Mouse (Mus musculus) kidney, postnatal 0 days (tissue): ENCODE measurements around the gene Spesp1. TPM values are rescaled to one million over a fixed set of nuclear protein-coding genes. Genes with fewer than 3 reads are reported as not detected.
A peak's percentile ranks its signal among the peaks of the same experiment; 100 is the strongest.

ENCODE experiments used
- ATAC-seq: fragments of 200-750 bp; cut with Nextera tagmentation; replicated peaks from 2 replicates; pipeline ENCODE4 v1.8.0; 2017; ENCODE audit warnings: low read depth, moderate number of reproducible peaks, moderate TSS enrichment, moderate library complexity; ENCODE audit not compliant: low FRiP score
- DNase-seq: peaks from one replicate; pipeline ENCODE4 v3.0.0-alpha.2; 2016; ENCODE audit warnings: low spot score
- H3K27ac ChIP-seq: fragments of 300-500 bp; sonication (generic); 2 replicates; pipeline ENCODE4 v1.5.1; 2014; ENCODE audit warnings: mild to moderate bottlenecking
- H3K27me3 ChIP-seq: fragments of 300-500 bp; sonication (generic); 2 replicates; pipeline ENCODE4 v1.6.1; 2014; ENCODE audit warnings: low read length, mixed read lengths; ENCODE audit not compliant: insufficient read depth
- H3K36me3 ChIP-seq: fragments of 300-500 bp; sonication (generic); 2 replicates; pipeline ENCODE4 v1.6.1; 2014; ENCODE audit warnings: low read length, mixed read lengths; ENCODE audit not compliant: insufficient read depth
- H3K4me1 ChIP-seq: fragments of 300-500 bp; sonication (generic); replicated peaks from 2 replicates; pipeline ENCODE4 v1.6.1; 2014; ENCODE audit warnings: antibody characterized with exemption, low read length, mixed read lengths; ENCODE audit not compliant: insufficient read depth
- H3K4me2 ChIP-seq: fragments of 300-500 bp; sonication (generic); 2 replicates; pipeline ENCODE4 v1.6.1; 2014; ENCODE audit warnings: mild to moderate bottlenecking, low read length, moderate library complexity, mixed read lengths
- H3K4me3 ChIP-seq: fragments of 300-500 bp; sonication (generic); replicated peaks from 2 replicates; pipeline ENCODE4 v1.5.1; 2014; ENCODE audit warnings: low read depth, low read length
- H3K9ac ChIP-seq: fragments of 300-500 bp; sonication (generic); 2 replicates; pipeline ENCODE4 v1.6.1; 2014; ENCODE audit warnings: low read depth, low read length
- H3K9me3 ChIP-seq: fragments of 300-500 bp; sonication (generic); replicated peaks from 2 replicates; pipeline ENCODE4 v1.6.1; 2016; ENCODE audit warnings: low read length, inconsistent platforms, mixed read lengths
- CTCF ChIP-seq: IDR thresholded peaks from 2 replicates; pipeline ENCODE4 v1.5.1; 2016; ENCODE audit warnings: antibody characterized with exemption, low read depth, mild to moderate bottlenecking, moderate library complexity
- WGBS: fragments of 180-500 bp; shearing (Covaris S2); extraction: QIAGEN DNeasy Blood & Tissue Kit; methylation state at CpG from one replicate; pipeline ENCODE4 v1.1.7; 2014; 5-methylcytosine and 5-hydroxymethylcytosine counted together
- polyA plus RNA-seq: library from polyadenylated mRNA; unstranded; fragments of >200 nt; fragmentation: Nextera tagmentation; extraction: Ambion mirVana; gene quantifications from 2 replicates; pipeline ENCODE4 v1.2.1, GENCODE M21; 2015

Gene Spesp1
- polyA plus RNA-seq, 1 experiment from 2014 or later: not detected

DNA sequence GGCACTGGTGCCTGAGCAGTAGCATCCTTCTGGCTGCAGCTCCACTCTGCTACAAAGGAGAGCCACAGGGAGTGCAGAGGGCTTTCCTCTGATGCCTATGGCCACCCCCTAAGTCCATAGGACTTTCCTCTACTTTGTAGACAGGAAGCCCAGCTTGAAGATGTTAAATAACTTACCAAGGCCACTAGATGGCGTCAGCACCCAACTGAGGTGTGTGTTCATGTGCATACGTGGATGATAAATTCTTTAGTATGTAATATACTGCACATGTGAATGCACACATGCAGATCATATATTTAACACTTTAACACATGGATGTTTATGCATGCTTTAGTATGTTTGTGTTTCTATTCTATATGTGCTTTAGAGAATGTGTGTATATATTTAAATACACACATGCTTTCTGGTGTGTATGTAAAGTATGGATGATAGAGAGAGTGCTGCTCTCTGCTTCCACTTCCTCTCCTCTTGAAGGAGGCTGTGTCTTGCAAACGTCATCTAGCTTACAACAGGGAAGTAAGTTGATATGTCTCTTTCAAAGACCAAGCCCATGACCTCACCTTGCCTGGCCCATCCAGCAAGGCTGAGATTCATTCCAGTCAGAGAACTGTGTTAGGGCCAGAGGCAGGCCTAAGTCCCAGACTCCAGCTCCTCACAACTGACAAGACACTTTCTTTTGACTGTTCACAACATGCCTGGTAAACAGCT is 28.1 kb downstream of the Spesp1 start:
- ATAC-seq (no peak), DNase-seq (peak; percentile 73)
- Histone ChIP-seq H3K4me1 (0 out of 2 replicates have a peak, but pooled peaks cover 4% of the 10 kb centered on the region), H3K4me3 (no peak overlapping the region), H3K27me3 (no peaks in the 10 kb centered on the region), H3K27ac (no peak overlapping the region), H3K9me3 (no peaks in the 10 kb centered on the region), H3K36me3 (no peaks in the 10 kb centered on the region), H3K9ac (no peak overlapping the region), H3K4me2 (no peak overlapping the region)
- peak; percentile 70 for TF ChIP-seq CTCF
- 17% methylated on average over 3 of the region's 3 CpGs for WGBS

DNA sequence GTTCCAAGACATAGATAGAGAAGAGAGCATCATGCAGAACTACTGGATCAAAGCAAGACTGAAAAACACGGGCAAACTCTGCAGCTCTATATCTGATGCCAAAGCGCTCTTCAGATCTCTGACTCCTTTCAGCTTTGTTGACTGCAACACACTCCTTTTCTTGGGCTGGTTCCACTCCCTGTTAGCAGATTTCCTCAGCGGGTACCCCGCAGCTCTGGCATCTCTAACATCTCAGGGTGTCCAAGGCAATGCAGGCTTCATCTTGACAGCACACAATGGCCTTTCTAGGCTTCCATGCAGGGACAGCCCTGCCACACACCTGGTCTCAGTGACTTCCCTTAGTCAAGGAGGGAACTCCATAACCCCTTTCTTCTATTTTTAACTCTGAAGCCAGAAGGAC is 31.7 kb downstream of the Spesp1 start:
- Histone ChIP-seq H3K4me1 (no peaks in the 10 kb centered on the region), H3K9ac (no peak overlapping the region), H3K36me3 (no peaks in the 10 kb centered on the region), H3K27ac (no peak overlapping the region), H3K27me3 (no peaks in the 10 kb centered on the region), H3K4me2 (no peak overlapping the region), H3K9me3 (no peaks in the 10 kb centered on the region), H3K4me3 (no peak overlapping the region)
- TF ChIP-seq CTCF: no peak
- no peak for ATAC-seq
- DNase-seq: no peak
- 91% methylated on average over 4 of the region's 4 CpGs for WGBS

DNA sequence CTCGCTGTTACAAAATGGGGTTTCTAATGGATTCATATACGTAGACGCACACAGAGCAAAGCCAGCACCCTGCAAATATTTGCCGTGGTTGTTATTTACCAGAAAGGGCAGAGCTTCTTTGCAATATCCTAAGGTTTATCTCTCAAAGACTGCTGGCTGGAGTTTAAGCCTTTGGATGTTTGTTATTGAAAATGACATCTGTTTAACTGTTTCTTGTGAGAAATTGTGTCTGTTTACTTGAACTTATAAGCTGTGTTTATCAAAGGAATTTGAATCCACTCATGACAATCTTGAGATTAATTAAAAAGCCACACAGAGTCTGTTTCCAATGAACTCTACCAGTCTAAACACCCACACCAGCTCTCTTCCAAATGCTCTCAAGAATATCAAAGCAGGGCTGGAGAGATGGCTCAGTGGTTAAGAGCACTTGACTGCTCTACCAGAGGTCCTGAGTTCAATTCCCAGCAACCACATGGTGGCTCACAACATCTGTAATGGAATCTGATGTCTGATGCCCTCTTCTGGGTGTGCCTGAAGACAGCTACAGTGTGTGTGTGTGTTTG is 35.5 kb downstream of the Spesp1 start:
- H3K9me3 ChIP-seq: no peaks in the 10 kb centered on the region
- H3K4me2 ChIP-seq: no peak overlapping the region
- H3K9ac ChIP-seq: no peak overlapping the region
- H3K36me3 ChIP-seq: no peaks in the 10 kb centered on the region
- 78% methylated on average over 4 of the region's 4 CpGs for WGBS
- H3K4me3 ChIP-seq: no peak overlapping the region
- TF ChIP-seq CTCF: no peak
- no peaks in the 10 kb centered on the region for H3K4me1 ChIP-seq
- DNase-seq (no peak), ATAC-seq (no peak)
- no peaks in the 10 kb centered on the region for H3K27me3 ChIP-seq
- H3K27ac ChIP-seq: no peak overlapping the region

DNA sequence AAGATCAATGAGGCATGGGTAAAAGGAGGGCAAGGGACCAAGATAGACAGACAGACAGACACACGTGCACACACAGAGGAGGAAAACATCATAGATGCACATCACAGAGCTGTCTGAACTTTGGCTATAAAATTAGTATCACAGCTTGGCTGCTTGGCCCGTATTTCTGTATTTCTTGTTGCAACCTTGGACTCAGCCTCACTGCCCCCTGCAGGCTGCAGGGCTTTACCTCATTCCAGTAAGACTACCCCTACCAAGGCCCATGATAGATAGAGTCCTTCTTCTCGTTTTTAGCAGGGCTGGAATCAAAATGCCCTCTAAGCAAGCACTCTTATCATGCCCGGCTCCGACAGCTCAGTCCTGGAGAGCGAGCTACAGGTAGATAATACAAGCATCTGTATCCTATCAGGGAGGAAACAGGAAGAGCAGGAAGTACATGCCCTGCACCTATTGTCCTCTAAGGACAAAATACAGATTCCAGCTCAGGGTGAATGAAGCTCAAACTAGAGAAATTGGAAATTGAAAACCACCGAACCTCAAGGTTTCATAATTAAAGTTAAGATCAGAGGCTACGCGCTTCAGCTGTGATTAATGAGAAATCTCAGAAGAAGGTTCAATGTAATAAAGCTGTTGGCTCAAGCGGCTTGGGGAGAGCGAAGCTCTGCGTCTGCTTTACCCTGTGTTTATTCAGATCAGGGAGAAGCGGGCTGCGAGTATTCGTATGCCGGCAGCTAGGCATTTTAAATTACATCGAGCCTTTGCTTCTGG is 36.2 kb downstream of the Spesp1 start:
- Histone ChIP-seq H3K9ac (no peak overlapping the region), H3K27me3 (no peaks in the 10 kb centered on the region), H3K4me2 (no peak overlapping the region), H3K4me1 (no peaks in the 10 kb centered on the region), H3K4me3 (no peak overlapping the region), H3K9me3 (no peaks in the 10 kb centered on the region), H3K36me3 (no peaks in the 10 kb centered on the region), H3K27ac (no peak overlapping the region)
- ATAC-seq (no peak), DNase-seq (peak; percentile 61)
- TF ChIP-seq CTCF: peak; percentile 65
- WGBS: 37% methylated on average over 17 of the region's 17 CpGs

DNA sequence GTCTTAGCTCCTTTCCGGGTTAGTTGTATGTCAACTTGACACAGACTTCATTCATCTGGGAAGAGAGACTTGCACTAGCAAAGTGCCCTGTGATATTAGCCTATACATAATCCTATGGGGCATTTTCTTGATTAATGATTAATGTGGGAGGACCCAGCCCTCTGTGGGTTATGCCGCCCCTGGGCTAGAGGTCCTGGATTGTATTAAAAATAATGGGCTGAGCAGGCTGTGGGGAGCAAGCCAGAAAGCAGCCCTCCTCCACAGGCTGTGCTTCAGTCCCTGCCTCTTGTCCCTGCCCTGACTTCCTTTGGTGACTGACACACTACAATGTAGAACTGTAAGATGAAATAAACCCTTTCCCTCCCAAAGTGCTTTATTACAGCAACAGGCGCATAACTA is 37.4 kb downstream of the Spesp1 start:
- DNase-seq (no peak), ATAC-seq (no peak; the same call in 1 of the 2 replicates)
- Histone ChIP-seq H3K36me3 (no peaks in the 10 kb centered on the region), H3K4me1 (no peaks in the 10 kb centered on the region), H3K4me2 (peak overlapping the region; percentile 47), H3K4me3 (no peak overlapping the region), H3K27me3 (no peaks in the 10 kb centered on the region), H3K9me3 (no peaks in the 10 kb centered on the region), H3K27ac (no peak overlapping the region), H3K9ac (no peak overlapping the region)
- 26% methylated on average over 3 of the region's 3 CpGs for WGBS
- no peak for TF ChIP-seq CTCF

DNA sequence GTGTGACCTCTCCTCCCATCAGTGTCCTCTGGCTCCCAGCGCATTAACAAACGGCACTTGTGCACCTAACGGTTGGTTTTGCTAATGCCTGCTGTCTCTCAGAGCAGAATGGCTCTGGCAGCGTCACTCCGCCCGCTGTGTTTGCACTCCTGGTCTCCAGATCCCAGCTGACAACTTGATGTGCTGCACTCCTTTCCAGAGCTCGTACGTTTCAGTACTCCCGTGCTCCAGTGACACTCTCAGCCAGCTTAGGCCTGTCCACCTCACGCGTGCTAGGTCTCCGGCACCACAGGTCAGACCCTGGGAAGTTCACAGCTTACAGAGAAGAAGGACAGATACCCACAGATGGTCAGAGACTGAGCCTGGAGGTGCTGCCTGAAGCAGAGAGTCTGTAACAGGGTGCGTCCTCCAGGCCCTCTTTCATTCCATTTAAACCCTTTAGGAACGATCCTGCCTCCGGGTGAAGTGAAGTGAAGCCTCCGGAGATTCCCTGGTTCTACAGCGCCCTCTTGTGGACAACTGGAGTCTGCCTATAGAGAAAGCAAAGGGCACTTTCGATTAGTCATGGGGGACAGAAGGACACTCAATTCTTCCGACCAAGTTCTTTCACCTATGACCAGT is 37.9 kb downstream of the Spesp1 start:
- WGBS: 24% methylated on average over 19 of the region's 19 CpGs
- H3K9me3 ChIP-seq: no peaks in the 10 kb centered on the region
- H3K27me3 ChIP-seq: no peaks in the 10 kb centered on the region
- ATAC-seq: peak; percentile 59
- H3K4me1 ChIP-seq: no peaks in the 10 kb centered on the region
- H3K27ac ChIP-seq: no peak overlapping the region
- 0 out of 2 replicates have a peak overlapping the region, but pooled peaks have one; percentile 5 for H3K9ac ChIP-seq
- H3K4me3 ChIP-seq: no peak overlapping the region
- DNase-seq: peak; percentile 92
- no peaks in the 10 kb centered on the region for H3K36me3 ChIP-seq
- TF ChIP-seq CTCF: peak; percentile 98
- peak overlapping the region; percentile 47 for H3K4me2 ChIP-seq
